Mouse (Mus musculus) ES-Bruce4 (cell line): Measurements from ENCODE around the gene Rassf8.
A peak's percentile ranks its signal among the peaks of the same experiment; 100 is the strongest.

Experiments
- CTCF ChIP-seq: IDR thresholded peaks from one replicate; pipeline ENCODE4 v1.8.1; 2011; ENCODE audit warnings: low read depth, low read length
- EP300 ChIP-seq: IDR thresholded peaks from 2 replicates; pipeline ENCODE4 v1.6.1; 2011; ENCODE audit warnings: low read depth, low read length; ENCODE audit not compliant: insufficient read depth
- POLR2A ChIP-seq: IDR thresholded peaks from one replicate; pipeline ENCODE4 v1.8.1; 2011; ENCODE audit warnings: low read length; ENCODE audit not compliant: insufficient read depth

DNA sequence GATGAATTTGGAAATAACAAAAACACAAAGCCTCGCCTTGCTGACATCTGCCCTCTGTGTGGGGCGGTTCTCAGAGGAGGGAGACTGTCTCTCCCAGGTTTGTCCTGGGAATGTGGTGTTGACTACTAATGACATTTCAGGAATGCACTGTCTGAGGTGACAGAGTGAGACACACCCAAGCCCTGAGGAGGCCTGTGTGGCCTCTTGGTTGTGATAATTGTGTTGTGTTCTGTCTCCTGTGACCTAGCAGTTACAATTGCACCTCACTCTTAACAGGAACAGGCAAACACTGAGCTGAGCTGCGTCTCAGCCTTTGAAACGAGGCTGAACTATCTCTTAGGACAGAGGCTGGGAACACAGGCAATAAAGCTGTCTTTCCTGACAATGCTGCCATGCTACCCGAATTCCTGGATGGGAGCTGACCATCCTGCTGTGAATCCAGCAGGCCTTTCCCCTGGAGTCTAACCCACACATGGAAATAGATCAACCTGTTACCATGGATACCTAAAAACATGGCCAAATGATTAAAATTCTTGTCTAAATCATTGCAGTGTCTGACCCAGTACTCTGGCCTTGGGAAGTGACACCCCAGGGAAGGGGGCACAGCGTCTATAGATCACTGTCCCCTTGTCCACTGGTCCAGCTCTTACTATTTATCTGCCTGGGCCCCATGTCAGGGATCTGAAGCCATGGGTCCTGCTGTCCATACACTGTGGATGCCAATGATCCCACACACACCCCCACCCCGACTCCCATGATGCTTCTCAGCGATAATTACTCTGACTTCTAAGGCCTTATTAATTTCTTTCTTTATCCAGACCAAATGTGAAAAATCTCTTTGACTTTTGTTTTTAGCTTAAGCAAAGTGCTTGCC lies 33.1 kb upstream of the Rassf8 start:
- no peak for TF ChIP-seq CTCF
- TF ChIP-seq POLR2A: no peak
- peak; percentile 87 for TF ChIP-seq EP300
